Mouse (Mus musculus): Measurements from ENCODE around the gene H2-Aa.

DNA sequence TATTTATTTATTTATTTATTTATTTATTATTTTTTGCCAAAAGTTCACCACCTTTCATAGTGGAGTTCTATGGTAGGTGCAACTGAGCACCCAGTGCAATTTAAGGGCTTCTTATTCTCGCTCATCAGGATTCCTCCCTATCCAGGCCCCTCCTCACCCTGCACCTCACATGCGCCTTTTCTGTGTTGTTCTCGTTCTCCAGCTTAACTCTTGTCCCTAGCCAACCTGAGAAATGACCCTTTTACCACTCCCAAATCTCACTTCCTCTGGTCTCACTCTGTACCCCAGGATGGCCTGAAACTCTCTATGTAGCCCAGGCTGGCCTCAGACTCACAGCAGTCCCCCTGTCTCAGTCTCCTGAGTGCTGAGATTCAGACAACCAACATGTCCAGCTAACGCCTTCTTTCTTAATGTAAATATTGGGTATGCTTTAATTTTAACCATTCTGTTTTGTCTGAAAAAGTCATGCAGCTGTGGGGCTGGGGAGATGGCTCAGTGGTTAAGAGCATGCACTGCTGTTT, 14.1 kb upstream of the H2-Aa start:
- TF ChIP-seq POLR2A (IDR thresholded peaks at IDR 0.05; ENCODE audit: borderline replicate concordance, insufficient read depth, low read length) (no peak), CTCF (IDR thresholded peaks at IDR 0.05; ENCODE audit: borderline replicate concordance, insufficient read depth, low read depth, low read length) (no peak)

Data from cerebellum, adult 2 months (tissue).